Mouse (Mus musculus): Measurements from ENCODE around the gene Slc25a24.

- no peak for TF ChIP-seq CTCF (conservative IDR thresholded peaks at IDR 0.05 in 1 of 2, IDR thresholded peaks at IDR 0.05 in 1 of 2; ENCODE audit: low read depth in 2 of 2, low read length in 2 of 2)
- no peak for TF ChIP-seq POLR2A (IDR thresholded peaks at IDR 0.05; ENCODE audit: low read depth, low read length)
Observed at GRCm38 (mm10) chr3:109174394-109174793, 51.4 kb downstream of the Slc25a24 start.
